Mouse (Mus musculus): ENCODE results near the gene Rabl6. TPM values are rescaled to one million over a fixed set of nuclear protein-coding genes. Genes with fewer than 3 reads are reported as not detected.

Rabl6 gene
- total and polyA plus RNA-seq, 3 experiments = 34.6 to 62.0 (median 55.7) TPM

GRCm38 (mm10) chr2:25583120-25583481 lies 25.2 kb downstream of the Rabl6 start:
- peaks cover 21% of the 10 kb centered on the region for H3K9me3 ChIP-seq (replicated peaks; ENCODE audit: low read length)
- TF ChIP-seq EP300 (IDR thresholded peaks at IDR 0.05; ENCODE audit: low read length) = no peak
- H3K36me3 ChIP-seq (replicated peaks in 1 of 2; ENCODE audit: control insufficient read depth in 1 of 2, insufficient read depth in 1 of 2, low read length in 1 of 2) = peaks cover 48 to 80% of the 10 kb centered on the region in 2 experiments
- no peaks in the 10 kb centered on the region for H3K27me3 ChIP-seq (replicated peaks)
- H3K79me2 ChIP-seq (replicated peaks; ENCODE audit: control insufficient read depth, extremely low read depth, insufficient read depth, poor library complexity, severe bottlenecking) = no peaks in the 10 kb centered on the region
- H3K4me2 ChIP-seq (ENCODE audit: insufficient read depth, low read depth, poor library complexity, severe bottlenecking) = no peak overlapping the region
- H3K4me1 ChIP-seq (ENCODE audit: control insufficient read depth in 1 of 2, insufficient read depth in 2 of 2) = peaks cover 5 to 24% of the 10 kb centered on the region in 2 experiments; a peak in 3 of 4 replicates
- H3K9ac ChIP-seq (ENCODE audit: insufficient read depth, low read depth) = no peak overlapping the region
- in situ Hi-C loops (cut with MboI; ENCODE audit: low pct_ligation_motif_present, low pct_unique_long_range_greater_than_20kb, low sequenced_read_pairs) (no loop called here), dilution Hi-C loops (cut with MboI; ENCODE audit: extremely low pct_ligation_motif_present, extremely low pct_unique_long_range_greater_than_20kb, low sequenced_read_pairs) (no loop called here)
- no peak overlapping the region for H3K27ac ChIP-seq (ENCODE audit: insufficient read depth, low read depth)
- no peak for DNase-seq (ENCODE audit: extremely low read depth)
- H3K4me3 ChIP-seq (replicated peaks in 1 of 3; ENCODE audit: low read depth in 2 of 3, low read length in 2 of 3, poor library complexity in 1 of 3) = no peak overlapping the region

GRCm38 (mm10) chr2:25582466-25583119 lies 25.7 kb downstream of the Rabl6 start:
- no peak for DNase-seq (ENCODE audit: extremely low read depth)
- H3K36me3 ChIP-seq (replicated peaks in 1 of 2; ENCODE audit: control insufficient read depth in 1 of 2, insufficient read depth in 1 of 2, low read length in 1 of 2) = peaks cover 46 to 80% of the 10 kb centered on the region in 2 experiments
- H3K9ac ChIP-seq (ENCODE audit: insufficient read depth, low read depth) = no peak overlapping the region
- in situ Hi-C loops (cut with MboI; ENCODE audit: low pct_ligation_motif_present, low pct_unique_long_range_greater_than_20kb, low sequenced_read_pairs) = no loop called here
- H3K4me2 ChIP-seq (ENCODE audit: insufficient read depth, low read depth, poor library complexity, severe bottlenecking) = no peak overlapping the region
- peaks cover 5 to 24% of the 10 kb centered on the region in 2 experiments; a peak in 3 of 4 replicates for H3K4me1 ChIP-seq (ENCODE audit: control insufficient read depth in 1 of 2, insufficient read depth in 2 of 2)
- H3K79me2 ChIP-seq (replicated peaks; ENCODE audit: control insufficient read depth, extremely low read depth, insufficient read depth, poor library complexity, severe bottlenecking) = no peaks in the 10 kb centered on the region
- no peaks in the 10 kb centered on the region for H3K27me3 ChIP-seq (replicated peaks)
- H3K9me3 ChIP-seq (replicated peaks; ENCODE audit: low read length) = peaks cover 26% of the 10 kb centered on the region
- no peak for TF ChIP-seq RCOR1 (conservative IDR thresholded peaks at IDR 0.05; ENCODE audit: low read depth, low read length)
- no peak for TF ChIP-seq CTCF (conservative IDR thresholded peaks at IDR 0.05 in 1 of 2, IDR thresholded peaks at IDR 0.05 in 1 of 2; ENCODE audit: low read depth in 2 of 2, low read length in 2 of 2)
- no peak for TF ChIP-seq USF1 (IDR thresholded peaks at IDR 0.05; ENCODE audit: low read depth, low read length)
- TF ChIP-seq MXI1 (IDR thresholded peaks at IDR 0.05; ENCODE audit: low read depth, low read length) = no peak
- no peak for TF ChIP-seq MAZ (IDR thresholded peaks at IDR 0.05; ENCODE audit: low read depth, low read length)
- no peak for TF ChIP-seq UBTF (IDR thresholded peaks at IDR 0.05; ENCODE audit: low read depth, low read length)
- no peak for TF ChIP-seq PAX5 (IDR thresholded peaks at IDR 0.05; ENCODE audit: low read length)
- TF ChIP-seq ZMIZ1 (IDR thresholded peaks at IDR 0.05; ENCODE audit: low read depth, low read length) = no peak
- no peak for TF ChIP-seq ZC3H11A (IDR thresholded peaks at IDR 0.05; ENCODE audit: low read depth, low read length)
- no peak for TF ChIP-seq RAD21 (IDR thresholded peaks at IDR 0.05; ENCODE audit: low read depth, low read length)
- no peak for TF ChIP-seq POLR2AphosphoS2 (IDR thresholded peaks at IDR 0.05; ENCODE audit: low read depth, low read length)
- TF ChIP-seq EP300 (IDR thresholded peaks at IDR 0.05; ENCODE audit: low read length) = no peak
- TF ChIP-seq ZNF384 (IDR thresholded peaks at IDR 0.05; ENCODE audit: low read depth, low read length) = no peak
- dilution Hi-C loops (cut with MboI; ENCODE audit: extremely low pct_ligation_motif_present, extremely low pct_unique_long_range_greater_than_20kb, low sequenced_read_pairs) = no loop called here
- H3K4me3 ChIP-seq (replicated peaks in 1 of 3; ENCODE audit: low read depth in 2 of 3, low read length in 2 of 3, poor library complexity in 1 of 3) = no peak overlapping the region
- H3K27ac ChIP-seq (ENCODE audit: insufficient read depth, low read depth) = no peak overlapping the region

- Histone ChIP-seq H3K79me2 (replicated peaks; ENCODE audit: control insufficient read depth, extremely low read depth, insufficient read depth, poor library complexity, severe bottlenecking) (no peaks in the 10 kb centered on the region), H3K9me3 (replicated peaks; ENCODE audit: low read length) (peaks cover 33% of the 10 kb centered on the region), H3K4me2 (ENCODE audit: insufficient read depth, low read depth, poor library complexity, severe bottlenecking) (no peak overlapping the region), H3K4me3 (replicated peaks in 1 of 3; ENCODE audit: low read depth in 2 of 3, low read length in 2 of 3, poor library complexity in 1 of 3) (no peak overlapping the region), H3K4me1 (ENCODE audit: control insufficient read depth in 1 of 2, insufficient read depth in 2 of 2) (peaks cover 5 to 24% of the 10 kb centered on the region in 2 experiments; a peak in 3 of 4 replicates), H3K9ac (ENCODE audit: insufficient read depth, low read depth) (no peak overlapping the region), H3K36me3 (replicated peaks in 1 of 2; ENCODE audit: control insufficient read depth in 1 of 2, insufficient read depth in 1 of 2, low read length in 1 of 2) (peaks cover 46 to 80% of the 10 kb centered on the region in 2 experiments), H3K27ac (ENCODE audit: insufficient read depth, low read depth) (no peak overlapping the region), H3K27me3 (replicated peaks) (no peaks in the 10 kb centered on the region)
- no peak for DNase-seq (ENCODE audit: extremely low read depth)
- dilution Hi-C loops (cut with MboI; ENCODE audit: extremely low pct_ligation_motif_present, extremely low pct_unique_long_range_greater_than_20kb, low sequenced_read_pairs) = no loop called here
- in situ Hi-C loops (cut with MboI; ENCODE audit: low pct_ligation_motif_present, low pct_unique_long_range_greater_than_20kb, low sequenced_read_pairs) = no loop called here
- no peak for TF ChIP-seq CHD1 (IDR thresholded peaks at IDR 0.05; ENCODE audit: low read depth, low read length)
Observed at GRCm38 (mm10) chr2:25581901-25582301, 26.4 kb downstream of the Rabl6 start.

Data from CH12.LX (cell line).